Mouse (Mus musculus): Measurements from ENCODE around the gene Fkbp1b. TPM values are rescaled to one million over a fixed set of nuclear protein-coding genes. Genes with fewer than 3 reads are reported as not detected.

The Fkbp1b gene
- total and polyA plus RNA-seq, 2 experiments from 2014 or later = 0.34 to 6.2 TPM

DNA sequence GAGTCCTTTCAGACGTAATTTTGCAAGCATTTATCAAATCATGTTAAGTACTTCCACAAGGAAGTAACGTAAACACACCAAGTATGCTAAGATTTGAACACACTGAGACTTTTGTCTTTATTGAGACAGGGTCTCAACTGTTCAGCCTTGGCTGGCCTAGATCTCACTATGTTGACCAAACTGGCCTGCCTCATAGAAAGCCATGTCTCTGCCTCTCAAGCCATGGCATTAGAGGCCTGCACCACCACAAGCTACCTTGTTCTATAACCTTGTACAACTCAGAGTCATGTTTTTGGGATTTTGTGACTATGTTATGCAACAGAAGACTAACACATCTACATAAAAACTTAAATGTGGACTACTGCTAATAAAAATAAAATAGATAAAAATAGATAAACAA lies 40.7 kb upstream of the Fkbp1b start:
- no peaks in the 10 kb centered on the region for H3K9me3 ChIP-seq (replicated peaks; ENCODE audit: control insufficient read depth, low read length)
- no peak for ATAC-seq (ENCODE audit: insufficient read depth, low read depth)
- peaks cover 43% of the 10 kb centered on the region for H3K36me3 ChIP-seq (replicated peaks; ENCODE audit: control insufficient read depth, insufficient read depth, low read length)
- H3K27me3 ChIP-seq (ENCODE audit: control insufficient read depth, insufficient read depth, low read length) = no peaks in the 10 kb centered on the region
- TF ChIP-seq CTCF (IDR thresholded peaks at IDR 0.05; ENCODE audit: low read depth) = no peak
- no peak overlapping the region for H3K9ac ChIP-seq (replicated peaks; ENCODE audit: low read depth, low read length)
- no peak overlapping the region for H3K4me3 ChIP-seq (ENCODE audit: low read depth, low read length)
- H3K27ac ChIP-seq (ENCODE audit: low read depth) = no peak overlapping the region
- WGBS = 87% methylated on average over 2 of the region's 2 CpGs
- no peaks in the 10 kb centered on the region for H3K4me1 ChIP-seq (ENCODE audit: control insufficient read depth, insufficient read depth)
- no peak overlapping the region for H3K4me2 ChIP-seq (ENCODE audit: low read depth, low read length)
- no peak for DNase-seq (ENCODE audit: low spot score)

DNA sequence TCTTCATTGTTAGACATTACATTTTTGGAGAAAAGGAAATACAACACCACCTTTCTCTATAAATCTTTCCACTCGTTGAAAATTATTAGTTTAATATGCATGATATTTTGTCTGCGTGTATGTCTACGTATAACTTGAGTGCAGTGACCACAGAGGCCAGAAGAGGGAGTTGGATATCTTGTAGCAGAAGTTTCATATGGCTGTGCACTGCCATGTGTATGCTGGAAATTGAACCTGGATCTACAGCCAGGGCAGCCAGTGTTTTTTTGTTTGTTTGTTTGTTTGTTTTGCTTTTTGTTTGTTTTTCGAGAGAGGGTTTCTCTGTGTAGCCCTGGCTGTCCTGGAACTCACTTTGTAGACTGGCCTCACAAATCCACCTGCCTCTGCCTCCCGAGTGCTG lies 37.7 kb upstream of the Fkbp1b start:
- Histone ChIP-seq H3K9me3 (replicated peaks; ENCODE audit: control insufficient read depth, low read length) (no peaks in the 10 kb centered on the region), H3K36me3 (replicated peaks; ENCODE audit: control insufficient read depth, insufficient read depth, low read length) (peaks cover 31% of the 10 kb centered on the region), H3K9ac (replicated peaks; ENCODE audit: low read depth, low read length) (no peak overlapping the region), H3K27ac (ENCODE audit: low read depth) (no peak overlapping the region), H3K4me1 (ENCODE audit: control insufficient read depth, insufficient read depth) (peaks cover 9% of the 10 kb centered on the region; the same call in 1 of the 2 replicates), H3K4me3 (ENCODE audit: low read depth, low read length) (no peak overlapping the region), H3K4me2 (ENCODE audit: low read depth, low read length) (no peak overlapping the region), H3K27me3 (ENCODE audit: control insufficient read depth, insufficient read depth, low read length) (no peaks in the 10 kb centered on the region)
- 95% methylated on average over 5 of the region's 5 CpGs for WGBS
- no peak for DNase-seq (ENCODE audit: low spot score)
- no peak for ATAC-seq (ENCODE audit: insufficient read depth, low read depth)
- no peak for TF ChIP-seq CTCF (IDR thresholded peaks at IDR 0.05; ENCODE audit: low read depth)
- TF ChIP-seq EP300 (IDR thresholded peaks at IDR 0.05; ENCODE audit: low read depth) = no peak

DNA sequence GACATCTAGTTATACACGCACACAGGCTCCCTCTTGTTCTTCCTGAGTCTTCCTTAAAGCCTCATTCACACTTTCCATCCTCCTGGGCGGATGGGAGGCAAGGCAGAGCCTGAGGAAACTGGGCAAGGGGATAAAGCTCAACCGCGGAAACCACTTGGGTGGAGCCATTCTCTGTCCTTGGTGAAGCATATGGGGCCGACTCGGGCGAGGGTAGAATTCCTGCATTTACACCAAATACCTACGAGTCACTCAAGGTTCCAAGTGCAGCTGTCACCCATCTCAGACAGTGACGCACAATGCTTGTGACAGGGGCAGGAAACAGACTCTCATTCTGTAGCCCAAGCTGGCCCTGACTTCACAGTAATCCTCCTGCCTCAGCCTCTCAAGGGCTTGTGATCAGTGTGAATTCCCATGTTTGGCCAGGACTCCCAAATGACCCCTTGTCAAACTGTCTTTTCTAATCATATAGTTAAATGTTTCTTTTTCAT lies 36.9 kb upstream of the Fkbp1b start:
- Histone ChIP-seq H3K9ac (replicated peaks; ENCODE audit: low read depth, low read length) (no peak overlapping the region), H3K4me1 (ENCODE audit: control insufficient read depth, insufficient read depth) (peaks cover 15% of the 10 kb centered on the region; the same call in 1 of the 2 replicates), H3K4me3 (ENCODE audit: low read depth, low read length) (no peak overlapping the region), H3K27ac (ENCODE audit: low read depth) (no peak overlapping the region), H3K36me3 (replicated peaks; ENCODE audit: control insufficient read depth, insufficient read depth, low read length) (peaks cover 31% of the 10 kb centered on the region), H3K9me3 (replicated peaks; ENCODE audit: control insufficient read depth, low read length) (no peaks in the 10 kb centered on the region), H3K4me2 (ENCODE audit: low read depth, low read length) (no peak overlapping the region), H3K27me3 (ENCODE audit: control insufficient read depth, insufficient read depth, low read length) (no peaks in the 10 kb centered on the region)
- 75% methylated on average over 9 of the region's 9 CpGs for WGBS
- no peak for DNase-seq (ENCODE audit: low spot score)
- no peak for TF ChIP-seq CTCF (IDR thresholded peaks at IDR 0.05; ENCODE audit: low read depth)
- TF ChIP-seq EP300 (IDR thresholded peaks at IDR 0.05; ENCODE audit: low read depth) = no peak
- no peak for ATAC-seq (ENCODE audit: insufficient read depth, low read depth)

DNA sequence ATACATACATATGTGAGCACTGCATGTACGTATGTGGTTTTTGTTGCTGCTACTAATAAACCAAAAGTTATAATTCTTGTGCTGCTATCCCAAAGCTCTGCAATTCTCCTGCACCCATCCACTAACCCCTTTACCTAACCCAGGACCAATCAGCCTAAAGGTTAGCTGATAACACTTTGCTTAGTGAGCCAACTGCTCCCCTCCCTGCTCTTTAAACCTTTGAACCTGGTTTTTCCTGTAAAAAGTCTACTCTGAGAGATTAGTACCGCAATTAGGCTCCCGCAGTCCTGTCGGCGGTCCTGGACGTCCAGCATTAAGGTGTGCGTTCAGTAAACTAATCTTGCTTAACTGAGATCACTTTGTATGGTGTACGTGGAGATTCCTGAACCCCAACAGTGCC lies 34.2 kb upstream of the Fkbp1b start:
- 85% methylated on average over 8 of the region's 8 CpGs for WGBS

DNA sequence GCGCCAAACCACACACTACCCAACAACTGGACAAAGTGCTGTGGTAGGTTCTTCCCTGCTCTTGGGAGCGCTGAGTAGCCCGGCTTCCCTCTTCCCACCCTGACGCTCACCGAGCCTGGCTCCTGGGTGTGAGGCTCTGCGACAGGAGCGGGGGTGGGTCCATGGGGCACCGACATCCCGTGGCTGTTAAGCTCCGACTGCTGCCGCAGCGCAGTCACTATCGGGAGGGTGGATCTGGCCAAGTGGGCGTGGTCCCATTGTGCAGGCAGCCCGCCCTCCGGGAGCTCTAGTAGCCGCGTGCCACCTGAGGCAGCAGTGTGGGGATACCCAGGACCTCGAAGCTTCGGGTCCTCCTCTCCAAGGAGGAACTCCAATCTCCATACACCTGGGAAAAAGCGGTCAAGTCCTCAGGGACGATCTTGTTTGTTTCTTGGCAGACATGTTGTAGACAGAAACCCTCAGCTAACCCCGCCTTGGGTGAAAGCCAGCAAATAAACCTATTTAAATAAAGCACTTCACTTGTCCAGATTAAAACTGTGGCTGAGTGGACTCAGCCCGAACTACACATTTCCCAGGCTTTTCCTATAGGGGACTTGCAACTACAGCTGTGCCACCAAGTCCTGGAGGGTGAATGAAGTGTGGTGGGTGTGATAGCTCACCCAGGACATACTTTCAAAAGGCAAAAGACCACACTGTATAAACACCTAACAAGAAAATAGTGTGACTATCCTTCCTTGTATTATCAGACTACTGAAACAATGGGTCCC lies 33.0 kb upstream of the Fkbp1b start, which contains the start of gene Mfsd2b:
Gene Mfsd2b, minus strand, starts transcription at position 199 of the 767 bp plus-strand sequence.
- no peaks in the 10 kb centered on the region for H3K9me3 ChIP-seq (replicated peaks; ENCODE audit: control insufficient read depth, low read length)
- H3K36me3 ChIP-seq (replicated peaks; ENCODE audit: control insufficient read depth, insufficient read depth, low read length) = peaks cover 9% of the 10 kb centered on the region
- ATAC-seq (ENCODE audit: insufficient read depth, low read depth) = peak; percentile 83
- TF ChIP-seq CTCF (IDR thresholded peaks at IDR 0.05; ENCODE audit: low read depth) (no peak), EP300 (IDR thresholded peaks at IDR 0.05; ENCODE audit: low read depth) (no peak)
- WGBS = 3% methylated on average over 24 of the region's 24 CpGs
- no peak within 1 kb of the TSS for H3K9ac ChIP-seq (replicated peaks; ENCODE audit: low read depth, low read length)
- H3K4me1 ChIP-seq (ENCODE audit: control insufficient read depth, insufficient read depth) = peaks cover 15% of the 10 kb centered on the region; the same call in 1 of the 2 replicates
- H3K4me3 ChIP-seq (ENCODE audit: low read depth, low read length) = peak within 1 kb of the TSS; percentile 37
- peak within 1 kb of the TSS; percentile 68 for H3K4me2 ChIP-seq (ENCODE audit: low read depth, low read length)
- no peak within 1 kb of the TSS for H3K27ac ChIP-seq (ENCODE audit: low read depth)
- no peaks in the 10 kb centered on the region for H3K27me3 ChIP-seq (ENCODE audit: control insufficient read depth, insufficient read depth, low read length)
- peak; percentile 60 for DNase-seq (ENCODE audit: low spot score)

More for the DNA sequence above, 34.2 kb upstream of the Fkbp1b start:
- no peak for TF ChIP-seq EP300 (IDR thresholded peaks at IDR 0.05; ENCODE audit: low read depth)
- TF ChIP-seq CTCF (IDR thresholded peaks at IDR 0.05; ENCODE audit: low read depth) = no peak
- Histone ChIP-seq H3K4me2 (ENCODE audit: low read depth, low read length) (no peak overlapping the region), H3K4me3 (ENCODE audit: low read depth, low read length) (no peak overlapping the region), H3K36me3 (replicated peaks; ENCODE audit: control insufficient read depth, insufficient read depth, low read length) (peaks cover 13% of the 10 kb centered on the region), H3K27ac (ENCODE audit: low read depth) (no peak overlapping the region), H3K4me1 (ENCODE audit: control insufficient read depth, insufficient read depth) (peaks cover 15% of the 10 kb centered on the region; the same call in 1 of the 2 replicates), H3K27me3 (ENCODE audit: control insufficient read depth, insufficient read depth, low read length) (no peaks in the 10 kb centered on the region), H3K9ac (replicated peaks; ENCODE audit: low read depth, low read length) (no peak overlapping the region), H3K9me3 (replicated peaks; ENCODE audit: control insufficient read depth, low read length) (no peaks in the 10 kb centered on the region)
- ATAC-seq (ENCODE audit: insufficient read depth, low read depth) (no peak), DNase-seq (ENCODE audit: low spot score) (no peak)

Data from heart, postnatal 0 days (tissue).